Mouse (Mus musculus) kidney, adult 2 months (tissue): ENCODE data around the gene Rhag. TPM values are rescaled to one million over a fixed set of nuclear protein-coding genes. Genes with fewer than 3 reads are reported as not detected.

Experiments used
- DNase-seq: peaks from one replicate; pipeline ENCODE4 v3.0.0; 2021
- H3K27ac ChIP-seq: fragments of 200-500 bp; 2 replicates; pipeline ENCODE4 v1.5.1; 2012; ENCODE audit warnings: low read depth, low read length, control low read depth, inconsistent platforms; ENCODE audit not compliant: insufficient read depth
- H3K27me3 ChIP-seq: fragments of 200-500 bp; replicated peaks from 2 replicates; pipeline ENCODE4 v1.6.1; 2012; ENCODE audit warnings: mild to moderate bottlenecking, moderate library complexity, low read length, inconsistent platforms; ENCODE audit not compliant: control insufficient read depth, insufficient read depth
- H3K36me3 ChIP-seq: fragments of 200-500 bp; 2 replicates; pipeline ENCODE4 v1.6.1; 2012; ENCODE audit warnings: mild to moderate bottlenecking, moderate library complexity, low read length, inconsistent platforms; ENCODE audit not compliant: control insufficient read depth, insufficient read depth
- H3K4me1 ChIP-seq: fragments of 200-500 bp; 2 replicates; pipeline ENCODE4 v1.6.1; 2011; ENCODE audit warnings: low read length; ENCODE audit not compliant: control insufficient read depth, insufficient read depth
- H3K4me3 ChIP-seq: fragments of 200-500 bp; 2 replicates; pipeline ENCODE4 v1.5.1; 2011; ENCODE audit warnings: mild to moderate bottlenecking, low read depth, low read length, control low read depth; ENCODE audit not compliant: insufficient read depth
- CTCF ChIP-seq: fragments of 200-500 bp; conservative IDR thresholded peaks from 2 replicates; pipeline ENCODE4 v1.5.1; 2011; ENCODE audit warnings: low read depth, mild to moderate bottlenecking, control low read depth, low read length, moderate library complexity, mixed read lengths; ENCODE audit not compliant: insufficient read depth, insufficient read length
- POLR2A ChIP-seq: fragments of 200-500 bp; IDR thresholded peaks from one replicate; pipeline ENCODE4 v1.6.1; 2011; ENCODE audit warnings: low read depth, low read length, control low read depth
- WGBS: fragments of 180-500 bp; shearing (Covaris S2); methylation state at CpG from one replicate; pipeline ENCODE4 v1.1.7; 2018; 5-methylcytosine and 5-hydroxymethylcytosine counted together
- polyA plus RNA-seq: library from polyadenylated mRNA; depleted of rRNA; stranded (reverse); fragments of >200 nt; gene quantifications from 2 replicates; pipeline ENCODE4 v1.2.3, GENCODE M21; 2012

Rhag gene
- polyA plus RNA-seq, 1 experiment = not detected

GRCm38 (mm10) chr17:40874701-40875100 is 63.8 kb downstream of the Rhag start:
- TF ChIP-seq POLR2A (no peak), CTCF (no peak)
- 75% methylated on average over 3 of the region's 3 CpGs for WGBS
- Histone ChIP-seq H3K27me3 (no peaks in the 10 kb centered on the region), H3K4me3 (no peak overlapping the region), H3K4me1 (no peaks in the 10 kb centered on the region), H3K36me3 (no peaks in the 10 kb centered on the region), H3K27ac (no peak overlapping the region; the same call in 1 of the 2 replicates)
- DNase-seq = no peak

- WGBS = 94% methylated on average over 1 of the region's 1 CpGs
Observed at GRCm38 (mm10) chr17:40875568-40875967, 64.6 kb downstream of the Rhag start.

GRCm38 (mm10) chr17:40877741-40878140 is 66.8 kb downstream of the Rhag start:
- TF ChIP-seq POLR2A = no peak
- no peak for TF ChIP-seq CTCF
- Histone ChIP-seq H3K36me3 (no peaks in the 10 kb centered on the region), H3K27ac (peak overlapping the region; percentile 9; the same call in 1 of the 2 replicates), H3K4me3 (peak overlapping the region; percentile 12; the same call in 1 of the 2 replicates), H3K27me3 (no peaks in the 10 kb centered on the region; the same call in 1 of the 2 replicates), H3K4me1 (peaks cover 3% of the 10 kb centered on the region; the same call in 1 of the 2 replicates)
- no peak for DNase-seq
- 59% methylated on average over 3 of the region's 3 CpGs for WGBS

More at GRCm38 (mm10) chr17:40875568-40875967, 64.6 kb downstream of the Rhag start:
- no peak overlapping the region for H3K27ac ChIP-seq
- no peak for DNase-seq
- TF ChIP-seq POLR2A (no peak), CTCF (no peak)
- H3K4me1 ChIP-seq = no peaks in the 10 kb centered on the region
- H3K36me3 ChIP-seq = no peaks in the 10 kb centered on the region
- no peak overlapping the region for H3K4me3 ChIP-seq
- no peaks in the 10 kb centered on the region for H3K27me3 ChIP-seq

GRCm38 (mm10) chr17:40879528-40879923 is 68.6 kb downstream of the Rhag start:
- 27% methylated on average over 6 of the region's 6 CpGs for WGBS
- no peak for TF ChIP-seq CTCF
- TF ChIP-seq POLR2A = no peak
- Histone ChIP-seq H3K4me3 (peak overlapping the region; percentile 73), H3K36me3 (no peaks in the 10 kb centered on the region), H3K27me3 (no peaks in the 10 kb centered on the region; the same call in 1 of the 2 replicates), H3K4me1 (peaks cover 3% of the 10 kb centered on the region; the same call in 1 of the 2 replicates), H3K27ac (peak overlapping the region; percentile 51)
- DNase-seq = no peak

- peaks cover 3% of the 10 kb centered on the region; the same call in 1 of the 2 replicates for H3K4me1 ChIP-seq
- H3K4me3 ChIP-seq = peak within 1 kb of the TSS; percentile 73
- 1% methylated on average over 40 of the region's 40 CpGs for WGBS
- TF ChIP-seq POLR2A = peak; percentile 19
- no peak for TF ChIP-seq CTCF
- peak within 1 kb of the TSS; percentile 51 for H3K27ac ChIP-seq
- H3K36me3 ChIP-seq = no peaks in the 10 kb centered on the region
- H3K27me3 ChIP-seq = no peaks in the 10 kb centered on the region; the same call in 1 of the 2 replicates
- DNase-seq = peak; percentile 63
Observed at GRCm38 (mm10) chr17:40879924-40880691, 69.2 kb downstream of the Rhag start, which contains the start of gene 9130008F23Rik. Gene 9130008F23Rik (minus strand): TSS chr17:40880559.

GRCm38 (mm10) chr17:40882172-40882571 is 71.2 kb downstream of the Rhag start:
- no peaks in the 10 kb centered on the region; the same call in 1 of the 2 replicates for H3K27me3 ChIP-seq
- DNase-seq = no peak
- no peak overlapping the region for H3K4me3 ChIP-seq
- peaks cover 3% of the 10 kb centered on the region; the same call in 1 of the 2 replicates for H3K4me1 ChIP-seq
- no peaks in the 10 kb centered on the region for H3K36me3 ChIP-seq
- TF ChIP-seq POLR2A = no peak
- TF ChIP-seq CTCF = no peak
- H3K27ac ChIP-seq = no peak overlapping the region
- 91% methylated on average over 6 of the region's 6 CpGs for whole genome bisulfite sequencing

- Histone ChIP-seq H3K27ac (no peak overlapping the region), H3K4me1 (peaks cover 3% of the 10 kb centered on the region; the same call in 1 of the 2 replicates), H3K36me3 (no peaks in the 10 kb centered on the region), H3K4me3 (no peak overlapping the region), H3K27me3 (no peaks in the 10 kb centered on the region; the same call in 1 of the 2 replicates)
- TF ChIP-seq CTCF (no peak), POLR2A (no peak)
- 77% methylated on average over 4 of the region's 4 CpGs for WGBS
- no peak for DNase-seq
Observed at GRCm38 (mm10) chr17:40885155-40885554, 74.2 kb downstream of the Rhag start.
